Mouse (Mus musculus): ENCODE data around the gene Sirpa.

GRCm38 (mm10) chr2:129569556-129569955 lies 23.1 kb upstream of the Sirpa start:
- no peak for TF ChIP-seq POLR2A (IDR thresholded peaks at IDR 0.05; ENCODE audit: control insufficient read depth, low read depth, low read length)
- no peak for TF ChIP-seq CTCF (IDR thresholded peaks at IDR 0.05; ENCODE audit: control insufficient read depth, insufficient read depth, insufficient replicate concordance, low read depth, low read length)
